Mouse (Mus musculus): ENCODE measurements at regions not wholly inside any gene's neighbourhood (a gene's known extent, or its start where the extent isn't known, plus 50 kb on each side); places are given as distances from the start of the nearest gene placed in this dataset.

GRCm38 (mm10) chr2:51237451-51237850 is 88.5 kb upstream of the Rnd3 start:
- DNase-seq: no peak

- no peak for DNase-seq
Measured at GRCm38 (mm10) chr2:51236852-51237251, 87.9 kb upstream of the Rnd3 start.

GRCm38 (mm10) chr2:51234427-51234826 is 85.5 kb upstream of the Rnd3 start:
- no peak for DNase-seq

- DNase-seq: no peak
Measured at GRCm38 (mm10) chr2:51222851-51223250, 73.9 kb upstream of the Rnd3 start.

- DNase-seq: no peak
Measured at GRCm38 (mm10) chr2:51219714-51220113, 70.8 kb upstream of the Rnd3 start.

- no peak for DNase-seq
Measured at GRCm38 (mm10) chr2:51207150-51208022, 58.5 kb upstream of the Rnd3 start.

GRCm38 (mm10) chr2:51206332-51206731 is 57.4 kb upstream of the Rnd3 start:
- DNase-seq: no peak

All from thymus, adult 18-20 months (tissue).